Mouse (Mus musculus) megakaryocyte progenitor cell, adult 5-6 weeks (primary cell): ENCODE results near the gene Gdf15. TPM values are rescaled to one million over a fixed set of nuclear protein-coding genes. Genes with fewer than 3 reads are reported as not detected.
"Not testable (repeated sequence)": the region's sequence is repeated elsewhere in the genome, so short reads cannot be mapped to it uniquely, and the experiment has no call there.

Experiments
- ATAC-seq: replicated peaks from 2 replicates; pipeline ENCODE4 v1.8.0; 2016; ENCODE audit warnings: mild to moderate bottlenecking, moderate TSS enrichment, inconsistent platforms; ENCODE audit not compliant: poor library complexity
- total RNA-seq, 2 experiments: library from RNA; stranded (forward) in 1 of 2; stranded (reverse) in 1 of 2; fragments of 157-497, 149-512 nt in 1 of 2; fragments of 200-1000 nt in 1 of 2; gene quantifications; 2 replicates each; pipeline versions ENCODE4 v1.2.3 to v1.2.4; 2015 to 2017

Gene Gdf15
- total RNA-seq, 2 experiments from 2014 or later: not detected

DNA sequence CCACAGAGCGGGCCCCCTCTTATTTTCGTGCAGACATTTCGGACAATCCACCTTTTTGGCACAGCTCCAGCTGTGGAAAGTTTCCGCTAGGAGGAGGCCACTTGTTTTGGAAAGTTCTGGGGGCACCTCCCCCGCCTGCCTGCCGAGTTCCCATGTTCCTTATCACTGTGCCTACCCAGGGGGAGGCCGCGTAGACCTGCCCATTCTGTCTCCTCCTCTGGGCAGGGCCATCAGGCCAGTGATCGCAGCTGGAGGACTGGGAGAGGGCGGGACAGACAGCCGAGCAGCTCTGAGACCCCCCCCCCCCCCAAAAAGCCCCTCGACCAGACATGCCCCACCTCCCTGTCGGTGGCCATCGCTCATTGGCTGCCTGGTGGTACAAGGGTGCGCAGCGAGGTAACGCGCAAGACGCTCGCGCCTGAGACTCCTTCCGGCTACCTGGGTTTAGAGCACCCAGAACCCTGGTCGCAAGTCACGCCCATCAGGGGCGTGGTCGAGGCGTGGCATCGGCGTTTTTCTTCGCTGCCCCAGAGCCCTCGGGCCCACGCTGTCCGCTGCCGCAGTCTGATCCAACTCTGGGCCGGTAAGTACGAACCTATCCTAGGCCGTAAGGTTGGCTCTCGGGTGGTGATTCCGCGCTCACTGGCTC lies 38.2 kb downstream of the Gdf15 start, which contains the start of gene Isyna1:
Isyna1 (plus strand) TSS at position 413 of the 649 bp plus-strand sequence.
- peak; percentile 87 for ATAC-seq

DNA sequence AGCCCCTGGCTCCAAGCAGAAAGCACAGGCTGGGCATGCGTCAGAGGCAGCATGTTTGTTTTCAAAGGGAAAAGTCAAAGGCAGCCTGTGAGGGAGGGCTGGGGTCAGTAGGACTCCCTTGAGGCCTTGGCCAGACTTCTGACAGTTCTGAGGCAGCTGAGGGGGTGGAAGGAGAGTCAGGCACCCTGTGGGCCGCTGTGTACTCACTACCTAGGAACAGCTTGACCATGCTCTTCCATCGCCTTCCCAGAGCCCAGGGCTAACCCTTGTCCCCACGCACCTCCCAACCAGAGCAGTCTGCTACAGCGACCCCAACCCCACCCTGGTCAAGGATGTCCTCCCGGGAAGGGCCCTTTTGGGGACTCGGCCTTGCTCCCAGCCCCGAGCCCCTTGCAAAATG lies 39.1 kb downstream of the Gdf15 start:
- no peak for ATAC-seq

DNA sequence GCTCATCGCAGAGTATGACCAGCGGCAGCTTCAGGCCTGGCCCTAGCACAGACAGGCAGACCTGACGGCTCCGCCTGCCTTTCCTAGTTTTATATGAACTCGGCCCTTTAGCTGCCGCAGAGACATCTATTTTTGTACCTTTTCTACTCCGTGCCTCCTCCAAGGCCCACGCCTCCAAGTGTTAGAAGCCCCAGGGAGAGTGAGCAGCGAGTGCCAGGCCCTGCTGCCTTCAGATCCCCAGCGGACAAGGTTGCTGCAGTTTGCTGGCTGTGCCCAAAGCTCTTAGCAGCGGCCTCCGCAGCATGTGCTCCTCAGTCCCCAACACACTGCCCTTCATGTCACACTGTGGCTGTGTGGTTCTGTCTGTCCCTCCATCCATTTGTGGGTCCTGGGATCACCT lies 40.7 kb downstream of the Gdf15 start:
- ATAC-seq: no peak

DNA sequence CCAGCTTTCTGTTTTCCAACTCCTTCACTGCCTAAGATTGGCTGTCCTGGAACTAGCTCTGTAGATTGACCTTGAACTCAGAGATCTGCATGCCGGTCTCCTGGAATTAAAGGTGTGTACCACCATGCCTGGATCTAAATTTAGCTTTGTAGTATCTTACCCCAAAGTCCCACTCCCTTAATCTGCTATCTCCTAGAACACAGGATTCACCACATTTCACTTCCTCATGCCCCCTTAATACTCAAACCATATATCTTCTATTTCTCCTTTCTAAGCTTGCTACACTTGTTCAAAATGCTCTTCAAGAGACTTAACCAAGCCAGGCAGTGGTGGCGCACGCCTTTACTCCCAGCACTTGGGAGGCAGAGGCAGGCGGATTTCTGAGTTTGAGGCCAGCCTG lies 44.3 kb downstream of the Gdf15 start:
- ATAC-seq: not testable (repeated sequence)

DNA sequence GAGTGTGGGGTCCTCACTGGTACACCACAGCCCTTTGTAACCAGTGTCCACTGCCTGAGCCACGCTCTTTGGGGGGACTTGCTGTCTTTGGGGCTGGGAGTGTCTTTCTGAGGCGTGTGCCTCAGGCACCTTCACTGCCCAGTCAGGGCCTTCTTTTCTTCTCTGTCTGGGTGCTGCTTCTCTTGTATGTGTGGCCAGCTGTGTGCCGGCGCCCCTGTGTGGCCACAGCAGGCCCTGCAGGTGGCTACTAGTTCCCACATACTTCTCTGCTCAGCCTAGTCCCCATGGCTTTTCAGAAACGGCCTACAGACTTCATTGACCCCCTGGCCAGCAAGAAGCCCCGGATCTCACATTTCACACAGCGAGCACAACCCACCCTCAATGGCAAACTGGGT lies 47.0 kb downstream of the Gdf15 start:
- ATAC-seq: peak; percentile 99

DNA sequence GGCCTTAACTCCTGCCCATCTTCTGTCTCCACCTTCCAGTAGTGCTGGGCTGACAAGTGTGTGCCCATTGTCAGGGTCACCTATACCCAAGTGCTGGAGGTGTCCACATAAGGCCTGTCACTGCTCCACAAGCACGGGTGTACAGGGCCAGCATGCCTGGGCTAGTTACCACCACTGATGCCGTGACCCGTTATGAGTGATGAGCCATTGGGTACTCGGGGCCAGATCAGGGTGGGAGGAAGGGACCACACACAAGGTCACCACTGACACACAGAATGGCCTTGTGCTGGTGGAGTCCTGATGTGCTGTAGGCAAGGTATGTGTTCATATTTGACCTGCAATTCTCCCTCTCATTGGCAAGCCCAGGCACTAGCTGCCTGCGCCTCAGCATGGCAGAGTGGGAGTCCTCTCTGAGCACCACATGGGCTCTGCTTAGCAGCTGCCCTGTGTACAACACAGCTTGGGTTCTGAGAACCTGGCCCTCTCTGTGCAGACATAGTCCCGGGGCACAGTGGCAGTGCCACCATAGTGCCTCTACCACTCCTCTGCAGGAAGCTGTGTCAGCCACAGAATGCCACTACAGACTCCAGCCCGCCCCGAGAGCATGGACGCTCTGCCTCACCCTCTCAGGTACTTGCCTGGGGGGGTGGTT lies 47.5 kb downstream of the Gdf15 start:
- ATAC-seq: peak; percentile 16; the same call in 1 of the 2 replicates

DNA sequence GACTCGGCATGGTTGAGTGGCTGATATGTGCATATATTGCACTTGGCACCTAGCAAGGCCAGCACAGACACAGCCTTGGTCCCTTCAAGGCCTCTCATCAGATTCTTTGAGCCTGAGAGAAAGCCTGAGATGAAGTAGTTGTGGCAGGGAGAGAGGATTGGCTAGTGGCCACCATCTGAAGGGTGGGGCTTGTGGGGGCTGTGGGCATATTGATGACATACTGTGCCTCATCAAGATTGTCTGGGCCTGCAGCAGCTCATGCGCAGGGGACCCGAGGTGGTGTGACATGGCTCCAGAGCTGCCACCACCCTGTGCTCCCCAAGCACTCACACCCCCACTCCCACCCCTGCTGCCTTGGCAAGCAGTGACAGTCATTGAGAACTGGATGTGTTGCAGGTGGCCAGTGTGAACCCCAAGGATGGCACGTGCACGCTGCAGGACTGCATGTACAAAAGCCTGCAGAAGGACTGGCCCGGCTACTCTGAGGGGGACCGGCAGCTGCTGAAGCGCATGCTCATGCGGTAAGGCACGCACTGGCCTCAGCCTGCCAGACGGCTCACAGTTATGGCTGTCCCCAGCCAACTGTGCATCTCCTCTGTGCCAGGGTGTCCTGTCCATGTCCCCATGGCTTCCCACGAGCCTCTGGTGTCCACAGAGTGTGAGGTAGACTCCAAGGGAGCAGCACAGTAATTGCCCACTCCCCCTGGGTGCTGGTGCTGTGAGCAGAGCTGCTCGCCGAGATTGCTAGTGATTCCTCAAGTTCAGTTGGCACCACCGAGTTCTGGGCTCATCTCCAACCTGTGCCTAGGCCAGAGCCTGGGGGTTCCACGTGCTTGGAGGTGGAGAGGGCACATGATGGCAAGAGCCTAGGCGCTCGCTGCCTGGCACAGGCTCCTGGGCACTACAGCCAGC lies 48.5 kb downstream of the Gdf15 start:
- ATAC-seq: no peak

Other genes starting within 250 kb of the Gdf15 start
- gene Crtc1, start 192.9 kb downstream of the Gdf15 start, total RNA-seq (2015): 7.8 and 9.3 TPM in 2 replicates
- gene Crtc1, start 192.9 kb downstream of the Gdf15 start, total RNA-seq (2017): 2.7 and 6.6 TPM in 2 replicates
- 4.7 and 5.1 TPM in 2 replicates for gene Klhl26, start 155.5 kb downstream of the Gdf15 start, total RNA-seq (2015)
- gene Klhl26, start 155.5 kb downstream of the Gdf15 start, total RNA-seq (2017): 3.5 and 3.6 TPM in 2 replicates
- not detected in 2 replicates for gene Tmem59l, start 145.1 kb downstream of the Gdf15 start, total RNA-seq (2015)
- not detected in 2 replicates for gene Tmem59l, start 145.1 kb downstream of the Gdf15 start, total RNA-seq (2017)
- gene Crlf1, start 139.3 kb downstream of the Gdf15 start, total RNA-seq (2015): not detected in 2 replicates
- not detected in 2 replicates for gene Crlf1, start 139.3 kb downstream of the Gdf15 start, total RNA-seq (2017)
- 40.6 and 41.3 TPM in 2 replicates for gene Rex1bd, start 125.7 kb downstream of the Gdf15 start, total RNA-seq (2015)
- gene Rex1bd, start 125.7 kb downstream of the Gdf15 start, total RNA-seq (2017): 42.1 and 50.4 TPM in 2 replicates
- 3,077 and 3,244 TPM in 2 replicates for gene Uba52, start 121.7 kb downstream of the Gdf15 start, total RNA-seq (2015)
- 4,035 and 5,307 TPM in 2 replicates for gene Uba52, start 121.7 kb downstream of the Gdf15 start, total RNA-seq (2017)
- 74.6 and 90.4 TPM in 2 replicates for gene Fkbp8, start 104.7 kb downstream of the Gdf15 start, total RNA-seq (2015)
- gene Fkbp8, start 104.7 kb downstream of the Gdf15 start, total RNA-seq (2017): 114 and 133 TPM in 2 replicates
- gene Kxd1, start 104.5 kb downstream of the Gdf15 start, total RNA-seq (2015): 88.0 and 106 TPM in 2 replicates
- 63.1 and 84.4 TPM in 2 replicates for gene Kxd1, start 104.5 kb downstream of the Gdf15 start, total RNA-seq (2017)
- gene Ell, start 93.0 kb downstream of the Gdf15 start, total RNA-seq (2015): 8.5 and 8.7 TPM in 2 replicates
- gene Ell, start 93.0 kb downstream of the Gdf15 start, total RNA-seq (2017): 9.1 and 9.5 TPM in 2 replicates
- gene Isyna1, start 38.1 kb downstream of the Gdf15 start, total RNA-seq (2015): 26.1 and 39.0 TPM in 2 replicates
- 42.9 and 45.4 TPM in 2 replicates for gene Isyna1, start 38.1 kb downstream of the Gdf15 start, total RNA-seq (2017)
- 31.6 and 40.7 TPM in 2 replicates for gene Ssbp4, start 23.6 kb downstream of the Gdf15 start, total RNA-seq (2015)
- 40.2 and 69.7 TPM in 2 replicates for gene Ssbp4, start 23.6 kb downstream of the Gdf15 start, total RNA-seq (2017)
- 6.2 and 12.9 TPM in 2 replicates for gene Lrrc25, start 16.3 kb downstream of the Gdf15 start, total RNA-seq (2015)
- gene Lrrc25, start 16.3 kb downstream of the Gdf15 start, total RNA-seq (2017): 4.7 and 5.4 TPM in 2 replicates
- 11.7 and 11.8 TPM in 2 replicates for gene Pgpep1, start 27.9 kb upstream of the Gdf15 start, total RNA-seq (2015)
- 3.6 and 5.2 TPM in 2 replicates for gene Pgpep1, start 27.9 kb upstream of the Gdf15 start, total RNA-seq (2017)
- 121 and 125 TPM in 2 replicates for gene Lsm4, start 40.8 kb upstream of the Gdf15 start, total RNA-seq (2015)
- gene Lsm4, start 40.8 kb upstream of the Gdf15 start, total RNA-seq (2017): 214 and 249 TPM in 2 replicates
- gene Jund, start 66.5 kb upstream of the Gdf15 start, total RNA-seq (2015): 16.1 and 29.1 TPM in 2 replicates
- gene Jund, start 66.5 kb upstream of the Gdf15 start, total RNA-seq (2017): 19.8 and 21.0 TPM in 2 replicates
- gene Iqcn, start 71.0 kb upstream of the Gdf15 start, total RNA-seq (2015): 0.07 TPM in 1 of 2 replicates, not detected in the other
- not detected in 2 replicates for gene Iqcn, start 71.0 kb upstream of the Gdf15 start, total RNA-seq (2017)
- not detected in 2 replicates for gene Gm3336, start 86.1 kb upstream of the Gdf15 start, total RNA-seq (2015)
- gene Gm3336, start 86.1 kb upstream of the Gdf15 start, total RNA-seq (2017): 0.12 TPM in 1 of 2 replicates, not detected in the other
- 0.39 TPM in 1 of 2 replicates, not detected in the other for gene Pde4c, start 91.3 kb upstream of the Gdf15 start, total RNA-seq (2015)
- not detected in 2 replicates for gene Pde4c, start 91.3 kb upstream of the Gdf15 start, total RNA-seq (2017)
- 2.6 and 3.6 TPM in 2 replicates for gene Rab3a, start 122.2 kb upstream of the Gdf15 start, total RNA-seq (2015)
- gene Rab3a, start 122.2 kb upstream of the Gdf15 start, total RNA-seq (2017): 2.1 and 6.6 TPM in 2 replicates
- 37.4 and 41.4 TPM in 2 replicates for gene Mpv17l2, start 128.5 kb upstream of the Gdf15 start, total RNA-seq (2015)
- 10.2 and 10.4 TPM in 2 replicates for gene Mpv17l2, start 128.5 kb upstream of the Gdf15 start, total RNA-seq (2017)
- 5.7 and 6.0 TPM in 2 replicates for gene Pik3r2, start 144.3 kb upstream of the Gdf15 start, total RNA-seq (2015)
- gene Pik3r2, start 144.3 kb upstream of the Gdf15 start, total RNA-seq (2017): 18.1 and 18.5 TPM in 2 replicates
- 48.7 and 50.0 TPM in 2 replicates for gene Mast3, start 172.6 kb upstream of the Gdf15 start, total RNA-seq (2015)
- 13.9 and 16.7 TPM in 2 replicates for gene Mast3, start 172.6 kb upstream of the Gdf15 start, total RNA-seq (2017)
- 0.07 and 0.64 TPM in 2 replicates for gene Il12rb1, start 176.0 kb upstream of the Gdf15 start, total RNA-seq (2015)
- 1.0 and 1.7 TPM in 2 replicates for gene Il12rb1, start 176.0 kb upstream of the Gdf15 start, total RNA-seq (2017)
- gene Arrdc2, start 207.3 kb upstream of the Gdf15 start, total RNA-seq (2015): 6.0 and 8.6 TPM in 2 replicates
- gene Arrdc2, start 207.3 kb upstream of the Gdf15 start, total RNA-seq (2017): 4.8 and 8.8 TPM in 2 replicates
- gene Kcnn1, start 230.8 kb upstream of the Gdf15 start, total RNA-seq (2015): 0.12 and 0.42 TPM in 2 replicates
- 0.84 and 0.92 TPM in 2 replicates for gene Kcnn1, start 230.8 kb upstream of the Gdf15 start, total RNA-seq (2017)
- 27.6 and 37.2 TPM in 2 replicates for gene Ccdc124, start 241.5 kb upstream of the Gdf15 start, total RNA-seq (2015)
- gene Ccdc124, start 241.5 kb upstream of the Gdf15 start, total RNA-seq (2017): 33.9 and 37.1 TPM in 2 replicates